Mouse (Mus musculus): ENCODE results near the gene Best1.

The Best1 gene

GRCm38 (mm10) chr19:9991304-9991703 is 10.1 kb downstream of the Best1 start:
- DNase-seq (ENCODE audit: low spot score), result peak; percentile 87

GRCm38 (mm10) chr19:9989884-9990256 is 11.6 kb downstream of the Best1 start:
- no peak for DNase-seq (ENCODE audit: low spot score)

- DNase-seq (ENCODE audit: low spot score), result peak; percentile 47
These were observed 12.1 kb downstream of the Best1 start for GRCm38 (mm10) chr19:9989171-9989883.

GRCm38 (mm10) chr19:9987593-9987992 is 13.8 kb downstream of the Best1 start:
- DNase-seq (ENCODE audit: low spot score), result no peak

GRCm38 (mm10) chr19:9987192-9987591 is 14.2 kb downstream of the Best1 start:
- no peak for DNase-seq (ENCODE audit: low spot score)

GRCm38 (mm10) chr19:9985900-9986421 is 15.5 kb downstream of the Best1 start:
- DNase-seq (ENCODE audit: low spot score), result no peak

- no peak for DNase-seq (ENCODE audit: low spot score)
These were observed 16.1 kb downstream of the Best1 start for GRCm38 (mm10) chr19:9985190-9985899.

- DNase-seq (ENCODE audit: low spot score), result no peak
These were observed 17.1 kb downstream of the Best1 start for GRCm38 (mm10) chr19:9984111-9985055.

GRCm38 (mm10) chr19:9982852-9983542 is 18.4 kb downstream of the Best1 start:
- peak; percentile 78 for DNase-seq (ENCODE audit: low spot score)

- DNase-seq (ENCODE audit: low spot score), result peak; percentile 96
These were observed 19.1 kb downstream of the Best1 start for GRCm38 (mm10) chr19:9982151-9982851.

GRCm38 (mm10) chr19:9981621-9982020 is 19.8 kb downstream of the Best1 start:
- DNase-seq (ENCODE audit: low spot score), result no peak

GRCm38 (mm10) chr19:9980258-9980657 is 21.2 kb downstream of the Best1 start, which contains the start of gene Fth1:
Gene Fth1, plus strand, starts transcription at chr19:9980598.
- no peak for DNase-seq (ENCODE audit: low spot score)

GRCm38 (mm10) chr19:9979156-9979555 is 22.3 kb downstream of the Best1 start:
- no peak for DNase-seq (ENCODE audit: low spot score)

GRCm38 (mm10) chr19:9978431-9978951 is 22.9 kb downstream of the Best1 start:
- DNase-seq (ENCODE audit: low spot score), result peak; percentile 87

GRCm38 (mm10) chr19:9977085-9977484 is 24.3 kb downstream of the Best1 start:
- no peak for DNase-seq (ENCODE audit: low spot score)

GRCm38 (mm10) chr19:9974853-9975252 is 26.6 kb downstream of the Best1 start:
- peak; percentile 76 for DNase-seq (ENCODE audit: low spot score)

- DNase-seq (ENCODE audit: low spot score), result no peak
These were observed 33.2 kb downstream of the Best1 start for GRCm38 (mm10) chr19:9968081-9968787.

GRCm38 (mm10) chr19:9966096-9966867 is 35.2 kb downstream of the Best1 start:
- no peak for DNase-seq (ENCODE audit: low spot score)

Measured in lung, postnatal 25 days (tissue).